ENCODE assay signal across 9 mouse cellular contexts in genomic region chr1:175692997-175693361, GRCm38 (mm10). TPM values are rescaled to one million over a fixed set of nuclear protein-coding genes. Genes with fewer than 3 reads are reported as not detected.
A peak's percentile ranks its signal among the peaks of the same experiment; 100 is the strongest.
DNase-seq lines count a peak whose midpoint lies in the region; ATAC-seq and TF ChIP-seq lines count a peak whose summit lies in the region.
"Had no signal": no experiment of that assay in that cellular context is flagged by ENCODE, and none has a peak within 500 bp of the region (broad histone marks: within the 10 kb centered on the region; RNA-seq: fewer than 3 reads in every experiment).

No protein-coding gene starts in this region.

- peak overlapping the region; percentile 2; the same call in 1 of the 2 replicates for H3K9ac ChIP-seq in embryonic facial prominence, embryonic 14.5 days (ENCODE audit: low read depth, low read length)
- peak overlapping the region; percentile 51 for H3K9ac ChIP-seq in neural tube, embryonic 13.5 days

- no peaks in the 10 kb centered on the region for H3K27me3 ChIP-seq in embryonic facial prominence, embryonic 14.5 days (replicated peaks; ENCODE audit: control insufficient read depth, insufficient read depth, low read length)
- no peaks in the 10 kb centered on the region for H3K27me3 ChIP-seq in limb, embryonic 10.5 days (ENCODE audit: low read depth, poor library complexity, severe bottlenecking)
- no peaks in the 10 kb centered on the region for H3K27me3 ChIP-seq in neural tube, embryonic 13.5 days

- TF ChIP-seq CTCF in left cerebral cortex, adult 2 months (IDR thresholded peaks at IDR 0.05): no peak

- WGBS in embryonic facial prominence, embryonic 14.5 days: under 1% methylated on average over 17 of the region's 17 CpGs
- 1% methylated on average over 17 of the region's 17 CpGs for WGBS in limb, embryonic 10.5 days
- 1% methylated on average over 17 of the region's 17 CpGs for WGBS in neural tube, embryonic 13.5 days

- 0 out of 2 replicates have a peak, but pooled peaks cover 8% of the 10 kb centered on the region for H3K4me1 ChIP-seq in embryonic facial prominence, embryonic 14.5 days (ENCODE audit: control insufficient read depth, insufficient read depth, low read length)
- H3K4me1 ChIP-seq in limb, embryonic 10.5 days: peaks cover 21% of the 10 kb centered on the region
- peaks cover 32% of the 10 kb centered on the region for H3K4me1 ChIP-seq in neural tube, embryonic 13.5 days (replicated peaks)

- peaks cover 2% of the 10 kb centered on the region; the same call in 1 of the 2 replicates for H3K36me3 ChIP-seq in embryonic facial prominence, embryonic 14.5 days (ENCODE audit: control insufficient read depth, insufficient read depth, low read length)
- H3K36me3 ChIP-seq in limb, embryonic 10.5 days: peaks cover 5% of the 10 kb centered on the region
- no peaks in the 10 kb centered on the region for H3K36me3 ChIP-seq in neural tube, embryonic 13.5 days

- H3K27ac ChIP-seq in left cerebral cortex, adult 2 months: 0 out of 2 replicates have a peak overlapping the region, but pooled peaks have one; percentile 59
- no peak overlapping the region for H3K27ac ChIP-seq in embryonic facial prominence, embryonic 14.5 days (replicated peaks; ENCODE audit: low read depth, low read length)
- peak overlapping the region; percentile 76 for H3K27ac ChIP-seq in limb, embryonic 10.5 days
- 0 out of 2 replicates have a peak overlapping the region, but pooled peaks have one; percentile 14 for H3K27ac ChIP-seq in neural tube, embryonic 13.5 days (replicated peaks)

- peak overlapping the region; percentile 89 for H3K4me3 ChIP-seq in left cerebral cortex, adult 2 months
- peak overlapping the region; percentile 62 for H3K4me3 ChIP-seq in embryonic facial prominence, embryonic 14.5 days (ENCODE audit: low read depth, low read length)
- H3K4me3 ChIP-seq in limb, embryonic 10.5 days: peak overlapping the region; percentile 84
- peak overlapping the region; percentile 77 for H3K4me3 ChIP-seq in neural tube, embryonic 13.5 days

- intact Hi-C loops in left cerebral cortex, adult 2 months (cut with DNase I): loop anchor here (1.0 to 5.0 kb wide), 2 partner anchors 68 to 189 kb away; partner anchors contain the start of genes Exo1 and Fh1
- intact Hi-C loops in left cerebral cortex, postnatal 10 days (cut with DNase I): loop anchor here (10.0 kb wide), 1 partner anchor 172 kb away; no protein-coding TSS in a partner anchor
- intact Hi-C loops in left cerebral cortex, postnatal 14 days (cut with DNase I): no loop called here

- peak overlapping the region; percentile 92 for H3K4me2 ChIP-seq in embryonic facial prominence, embryonic 14.5 days (ENCODE audit: low read depth, low read length)
- H3K4me2 ChIP-seq in neural tube, embryonic 13.5 days: peak overlapping the region; percentile 88

- ATAC-seq in embryonic facial prominence, embryonic 14.5 days (ENCODE audit: low read depth): no peak; the same call in 1 of the 2 replicates
- ATAC-seq in neural tube, embryonic 13.5 days (ENCODE audit: low read depth): no peak

- H3K9me3 ChIP-seq in embryonic facial prominence, embryonic 14.5 days (ENCODE audit: control insufficient read depth, low read length): no peaks in the 10 kb centered on the region
- H3K9me3 ChIP-seq in limb, embryonic 10.5 days (replicated peaks): no peaks in the 10 kb centered on the region
- H3K9me3 ChIP-seq in neural tube, embryonic 13.5 days: no peaks in the 10 kb centered on the region

- DNase-seq in left cerebral cortex, adult 2 months (ENCODE audit: extremely low spot score in 1 of 2, low spot score in 2 of 2): no peak
- DNase-seq in left cerebral cortex, postnatal 10 days (ENCODE audit: extremely low spot score in 1 of 2, low spot score in 2 of 2): no peak
- no peak for DNase-seq in embryonic facial prominence, embryonic 14.5 days (ENCODE audit: low spot score)
- DNase-seq in limb, embryonic 10.5 days (ENCODE audit: low spot score): no peak
- no peak for DNase-seq in left cerebral cortex, adult 11 months (ENCODE audit: low spot score)
- no peak for DNase-seq in cerebellum, postnatal 36 days
- no peak for DNase-seq in left cerebral cortex, postnatal 14 days (ENCODE audit: low spot score in 2 of 2)

RNA-seq across cellular contexts. Expression of gene Chml, which starts 0.3 kb away (rescaled TPM):
- 10 to 100 TPM in 1 of 2 experiments, 1 to 10 TPM in 1; 10.0 to 10.1 TPM for total RNA-seq in left cerebral cortex, adult 2 months (2021)
- total RNA-seq in left cerebral cortex, postnatal 10 days (2021): 10 to 100 TPM; 15.9 to 20.2 TPM
- polyA plus RNA-seq in embryonic facial prominence, embryonic 14.5 days (2014; fragmentation: Nextera tagmentation; extraction: Ambion mirVana): 2.3 and 3.0 TPM in 2 replicates
- polyA plus RNA-seq in limb, embryonic 10.5 days (2016; fragmentation: Nextera tagmentation; extraction: Ambion mirVana): 3.5 and 4.2 TPM in 2 replicates
- 3.5 and 3.6 TPM in 2 replicates for polyA plus RNA-seq in neural tube, embryonic 13.5 days (2015; fragmentation: Nextera tagmentation; extraction: Ambion mirVana)
- 10 to 100 TPM; 14.0 to 14.4 TPM for total RNA-seq in left cerebral cortex, postnatal 14 days (2021)

RNA-seq across cellular contexts. Expression of gene Opn3, which starts 0.4 kb away (rescaled TPM):
- total RNA-seq in left cerebral cortex, adult 2 months (2021): 1 to 10 TPM; 6.1 to 6.6 TPM
- 10 to 100 TPM; 12.0 to 17.8 TPM for total RNA-seq in left cerebral cortex, postnatal 10 days (2021)
- polyA plus RNA-seq in embryonic facial prominence, embryonic 14.5 days (2014; fragmentation: Nextera tagmentation; extraction: Ambion mirVana): 5.2 TPM in 2 replicates
- polyA plus RNA-seq in limb, embryonic 10.5 days (2016; fragmentation: Nextera tagmentation; extraction: Ambion mirVana): 10.3 and 11.5 TPM in 2 replicates
- 5.6 and 6.3 TPM in 2 replicates for polyA plus RNA-seq in neural tube, embryonic 13.5 days (2015; fragmentation: Nextera tagmentation; extraction: Ambion mirVana)
- total RNA-seq in left cerebral cortex, postnatal 14 days (2021): 10 to 100 TPM; 12.7 to 14.5 TPM

RNA-seq across cellular contexts. Expression of gene Wdr64, which starts 5.4 kb away (rescaled TPM):
- not detected for total RNA-seq in left cerebral cortex, adult 2 months (2021)
- not detected for total RNA-seq in left cerebral cortex, postnatal 10 days (2021)
- polyA plus RNA-seq in embryonic facial prominence, embryonic 14.5 days (2014; fragmentation: Nextera tagmentation; extraction: Ambion mirVana): not detected in 2 replicates
- polyA plus RNA-seq in limb, embryonic 10.5 days (2016; fragmentation: Nextera tagmentation; extraction: Ambion mirVana): not detected in 2 replicates
- not detected in 2 replicates for polyA plus RNA-seq in neural tube, embryonic 13.5 days (2015; fragmentation: Nextera tagmentation; extraction: Ambion mirVana)
- under 1 TPM; 0.13 to 0.15 TPM for total RNA-seq in left cerebral cortex, postnatal 14 days (2021)
- polyA plus RNA-seq: large intestine, adult 2 months had no signal
